Mouse (Mus musculus): ENCODE measurements around the gene Rbfox1. TPM values are rescaled to one million over a fixed set of nuclear protein-coding genes. Genes with fewer than 3 reads are reported as not detected.

Rbfox1 gene
- polyA plus RNA-seq, 1 experiment from 2014 or later, result 1.6 TPM

DNA sequence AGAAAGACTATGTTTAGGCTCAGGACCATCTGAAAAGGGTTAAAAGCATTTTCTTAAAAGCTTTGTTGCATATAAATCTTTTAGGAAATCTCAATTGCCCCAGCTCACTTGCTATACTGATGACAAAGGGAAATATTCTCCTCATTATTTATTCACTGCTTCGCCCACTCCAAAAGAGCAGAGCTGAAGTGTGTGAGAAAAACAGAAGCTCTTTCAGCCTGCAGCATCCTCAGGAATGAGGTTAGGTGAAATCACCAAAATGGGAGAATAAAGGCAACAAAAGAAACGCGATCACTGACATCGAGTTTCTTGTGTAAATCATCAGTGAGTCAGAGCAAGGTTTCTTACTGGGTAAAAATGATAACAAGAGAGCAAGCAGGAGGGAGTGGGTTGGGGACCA, 1469.0 kb downstream of the Rbfox1 start:
- no peaks in the 10 kb centered on the region for H3K27me3 ChIP-seq (ENCODE audit: control insufficient read depth, insufficient read depth, low read depth, low read length)
- H3K9ac ChIP-seq (ENCODE audit: low read length), result no peak overlapping the region
- no peak for ATAC-seq (ENCODE audit: low read depth)
- 35% methylated on average over 4 of the region's 4 CpGs for WGBS
- H3K4me2 ChIP-seq (ENCODE audit: low read depth, low read length), result no peak overlapping the region
- H3K4me3 ChIP-seq (ENCODE audit: low read length), result no peak overlapping the region
- H3K36me3 ChIP-seq (ENCODE audit: control insufficient read depth, insufficient read depth, low read length), result no peaks in the 10 kb centered on the region
- no peak overlapping the region for H3K27ac ChIP-seq (ENCODE audit: low read length)
- no peaks in the 10 kb centered on the region; the same call in 1 of the 2 replicates for H3K4me1 ChIP-seq (replicated peaks; ENCODE audit: control insufficient read depth, insufficient read depth, low read length)
- H3K9me3 ChIP-seq (ENCODE audit: control insufficient read depth, low read length), result no peaks in the 10 kb centered on the region

DNA sequence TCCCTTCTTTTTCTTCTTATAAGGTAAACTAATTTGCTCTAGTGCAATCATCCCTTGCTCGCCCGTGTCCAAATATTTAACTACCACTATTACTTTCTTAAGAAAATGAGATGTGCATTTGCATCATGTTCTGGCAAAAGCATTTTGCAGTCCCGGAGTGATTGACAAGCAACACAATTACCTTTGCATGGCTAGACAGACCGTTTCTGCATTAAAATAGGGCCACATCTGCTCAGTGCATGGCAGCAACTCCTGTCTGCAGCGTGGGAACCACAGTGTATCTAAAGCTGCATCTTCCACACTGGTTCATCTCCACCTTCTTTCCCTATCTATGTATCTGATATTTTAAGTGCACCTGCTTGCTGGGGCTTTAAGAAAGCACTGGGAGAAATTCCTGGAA, 1473.9 kb downstream of the Rbfox1 start:
- H3K27me3 ChIP-seq (ENCODE audit: control insufficient read depth, insufficient read depth, low read depth, low read length), result no peaks in the 10 kb centered on the region
- no peak for ATAC-seq (ENCODE audit: low read depth)
- no peaks in the 10 kb centered on the region for H3K9me3 ChIP-seq (ENCODE audit: control insufficient read depth, low read length)
- no peaks in the 10 kb centered on the region for H3K4me1 ChIP-seq (replicated peaks; ENCODE audit: control insufficient read depth, insufficient read depth, low read length)
- no peak overlapping the region for H3K27ac ChIP-seq (ENCODE audit: low read length)
- 77% methylated on average over 5 of the region's 5 CpGs for WGBS
- no peak overlapping the region for H3K4me2 ChIP-seq (ENCODE audit: low read depth, low read length)
- H3K36me3 ChIP-seq (ENCODE audit: control insufficient read depth, insufficient read depth, low read length), result no peaks in the 10 kb centered on the region
- H3K4me3 ChIP-seq (ENCODE audit: low read length), result no peak overlapping the region
- H3K9ac ChIP-seq (ENCODE audit: low read length), result no peak overlapping the region

GRCm38 (mm10) chr16:7360706-7361105, 1475.6 kb downstream of the Rbfox1 start:
- no peaks in the 10 kb centered on the region for H3K36me3 ChIP-seq (ENCODE audit: control insufficient read depth, insufficient read depth, low read length)
- no peak overlapping the region for H3K4me2 ChIP-seq (ENCODE audit: low read depth, low read length)
- 96% methylated on average over 1 of the region's 1 CpGs for WGBS
- H3K27ac ChIP-seq (ENCODE audit: low read length), result no peak overlapping the region
- no peaks in the 10 kb centered on the region for H3K4me1 ChIP-seq (replicated peaks; ENCODE audit: control insufficient read depth, insufficient read depth, low read length)
- no peak overlapping the region for H3K9ac ChIP-seq (ENCODE audit: low read length)
- H3K27me3 ChIP-seq (ENCODE audit: control insufficient read depth, insufficient read depth, low read depth, low read length), result no peaks in the 10 kb centered on the region
- ATAC-seq (ENCODE audit: low read depth), result no peak
- H3K4me3 ChIP-seq (ENCODE audit: low read length), result no peak overlapping the region
- H3K9me3 ChIP-seq (ENCODE audit: control insufficient read depth, low read length), result no peaks in the 10 kb centered on the region

- Histone ChIP-seq H3K27ac (ENCODE audit: low read length) (no peak overlapping the region), H3K9me3 (ENCODE audit: control insufficient read depth, low read length) (no peaks in the 10 kb centered on the region), H3K27me3 (ENCODE audit: control insufficient read depth, insufficient read depth, low read depth, low read length) (no peaks in the 10 kb centered on the region), H3K4me3 (ENCODE audit: low read length) (no peak overlapping the region), H3K4me1 (replicated peaks; ENCODE audit: control insufficient read depth, insufficient read depth, low read length) (no peaks in the 10 kb centered on the region), H3K36me3 (ENCODE audit: control insufficient read depth, insufficient read depth, low read length) (no peaks in the 10 kb centered on the region), H3K4me2 (ENCODE audit: low read depth, low read length) (no peak overlapping the region), H3K9ac (ENCODE audit: low read length) (no peak overlapping the region)
- ATAC-seq (ENCODE audit: low read depth), result no peak
These were observed 1480.7 kb downstream of the Rbfox1 start for GRCm38 (mm10) chr16:7365878-7366277.

DNA sequence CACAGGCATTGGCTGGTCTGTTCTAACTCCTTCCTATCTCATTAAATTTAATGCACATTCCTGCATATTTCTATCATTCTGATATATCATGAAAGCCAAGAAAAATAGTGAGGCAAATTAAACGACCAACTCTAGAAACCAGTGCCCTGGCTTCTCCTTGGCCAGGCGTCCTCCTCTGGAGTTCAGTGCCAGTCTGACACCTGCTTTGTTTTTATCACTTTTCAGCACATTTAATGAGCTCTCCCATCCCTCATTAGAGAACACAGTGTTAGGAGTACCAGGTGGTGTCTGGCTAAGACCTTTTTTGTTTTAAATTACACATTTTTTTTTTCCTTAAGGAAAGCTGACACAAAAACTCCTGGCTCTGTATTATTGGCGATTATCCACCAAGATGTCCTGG, 1489.0 kb downstream of the Rbfox1 start:
- no peaks in the 10 kb centered on the region for H3K27me3 ChIP-seq (ENCODE audit: control insufficient read depth, insufficient read depth, low read depth, low read length)
- H3K9me3 ChIP-seq (ENCODE audit: control insufficient read depth, low read length), result no peaks in the 10 kb centered on the region
- no peak overlapping the region for H3K27ac ChIP-seq (ENCODE audit: low read length)
- 60% methylated on average over 3 of the region's 3 CpGs for WGBS
- no peak overlapping the region for H3K4me2 ChIP-seq (ENCODE audit: low read depth, low read length)
- H3K4me1 ChIP-seq (replicated peaks; ENCODE audit: control insufficient read depth, insufficient read depth, low read length), result no peaks in the 10 kb centered on the region
- H3K36me3 ChIP-seq (ENCODE audit: control insufficient read depth, insufficient read depth, low read length), result no peaks in the 10 kb centered on the region
- no peak for ATAC-seq (ENCODE audit: low read depth)
- H3K9ac ChIP-seq (ENCODE audit: low read length), result no peak overlapping the region
- H3K4me3 ChIP-seq (ENCODE audit: low read length), result no peak overlapping the region

GRCm38 (mm10) chr16:7374674-7375073, 1489.5 kb downstream of the Rbfox1 start:
- ATAC-seq (ENCODE audit: low read depth), result no peak
- H3K9ac ChIP-seq (ENCODE audit: low read length), result no peak overlapping the region
- no peaks in the 10 kb centered on the region for H3K9me3 ChIP-seq (ENCODE audit: control insufficient read depth, low read length)
- no peaks in the 10 kb centered on the region for H3K36me3 ChIP-seq (ENCODE audit: control insufficient read depth, insufficient read depth, low read length)
- H3K4me3 ChIP-seq (ENCODE audit: low read length), result no peak overlapping the region
- no peak overlapping the region for H3K4me2 ChIP-seq (ENCODE audit: low read depth, low read length)
- H3K4me1 ChIP-seq (replicated peaks; ENCODE audit: control insufficient read depth, insufficient read depth, low read length), result no peaks in the 10 kb centered on the region
- no peak overlapping the region for H3K27ac ChIP-seq (ENCODE audit: low read length)
- 53% methylated on average over 2 of the region's 2 CpGs for WGBS
- no peaks in the 10 kb centered on the region for H3K27me3 ChIP-seq (ENCODE audit: control insufficient read depth, insufficient read depth, low read depth, low read length)

- Histone ChIP-seq H3K4me1 (replicated peaks; ENCODE audit: control insufficient read depth, insufficient read depth, low read length) (no peaks in the 10 kb centered on the region), H3K9me3 (ENCODE audit: control insufficient read depth, low read length) (no peaks in the 10 kb centered on the region), H3K36me3 (ENCODE audit: control insufficient read depth, insufficient read depth, low read length) (no peaks in the 10 kb centered on the region), H3K4me2 (ENCODE audit: low read depth, low read length) (no peak overlapping the region), H3K9ac (ENCODE audit: low read length) (no peak overlapping the region), H3K27ac (ENCODE audit: low read length) (no peak overlapping the region), H3K4me3 (ENCODE audit: low read length) (no peak overlapping the region), H3K27me3 (ENCODE audit: control insufficient read depth, insufficient read depth, low read depth, low read length) (no peaks in the 10 kb centered on the region)
- no peak for ATAC-seq (ENCODE audit: low read depth)
These were observed 1510.9 kb downstream of the Rbfox1 start for GRCm38 (mm10) chr16:7396101-7396500.

DNA sequence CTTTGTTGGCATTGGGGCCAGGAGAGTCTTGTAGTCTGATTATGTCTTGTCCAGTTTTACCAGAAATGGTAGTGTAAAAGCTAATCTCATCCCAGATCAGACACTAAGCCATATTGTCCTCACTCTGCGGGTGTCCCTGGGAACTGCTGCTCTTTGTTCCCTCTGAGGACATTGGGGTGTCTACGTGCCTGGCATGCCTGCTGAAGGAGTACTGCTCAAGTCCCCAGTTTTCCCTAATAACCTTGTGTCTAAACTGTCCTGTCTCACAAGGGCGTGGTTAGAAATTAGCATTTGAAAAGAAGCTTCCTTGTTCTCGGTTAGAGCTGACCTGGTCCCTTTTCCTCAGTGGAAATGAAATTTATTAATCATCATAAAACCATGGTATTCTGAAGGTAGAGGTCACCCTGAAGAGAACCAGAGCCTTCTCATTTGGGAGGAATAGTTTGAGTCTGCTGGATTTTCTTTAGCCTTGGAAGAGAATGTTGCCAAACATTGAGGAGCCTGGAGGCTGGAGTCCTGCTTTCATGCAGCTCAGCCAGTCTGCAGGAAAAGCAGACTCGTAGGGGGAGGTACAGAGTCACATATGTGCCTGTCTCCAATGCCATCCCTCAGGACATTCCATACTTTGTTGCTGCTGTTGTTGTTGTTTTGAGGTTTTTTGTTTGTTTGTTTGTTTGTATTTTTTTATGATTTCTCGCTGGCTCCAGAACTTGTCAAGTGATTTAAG, 1519.8 kb downstream of the Rbfox1 start:
- no peak overlapping the region for H3K4me2 ChIP-seq (ENCODE audit: low read depth, low read length)
- H3K9me3 ChIP-seq (ENCODE audit: control insufficient read depth, low read length), result no peaks in the 10 kb centered on the region
- ATAC-seq (ENCODE audit: low read depth), result no peak
- H3K36me3 ChIP-seq (ENCODE audit: control insufficient read depth, insufficient read depth, low read length), result no peaks in the 10 kb centered on the region
- H3K9ac ChIP-seq (ENCODE audit: low read length), result no peak overlapping the region
- H3K27me3 ChIP-seq (ENCODE audit: control insufficient read depth, insufficient read depth, low read depth, low read length), result no peaks in the 10 kb centered on the region
- H3K4me1 ChIP-seq (replicated peaks; ENCODE audit: control insufficient read depth, insufficient read depth, low read length), result no peaks in the 10 kb centered on the region
- 59% methylated on average over 6 of the region's 6 CpGs for WGBS
- H3K27ac ChIP-seq (ENCODE audit: low read length), result no peak overlapping the region
- H3K4me3 ChIP-seq (ENCODE audit: low read length), result no peak overlapping the region

DNA sequence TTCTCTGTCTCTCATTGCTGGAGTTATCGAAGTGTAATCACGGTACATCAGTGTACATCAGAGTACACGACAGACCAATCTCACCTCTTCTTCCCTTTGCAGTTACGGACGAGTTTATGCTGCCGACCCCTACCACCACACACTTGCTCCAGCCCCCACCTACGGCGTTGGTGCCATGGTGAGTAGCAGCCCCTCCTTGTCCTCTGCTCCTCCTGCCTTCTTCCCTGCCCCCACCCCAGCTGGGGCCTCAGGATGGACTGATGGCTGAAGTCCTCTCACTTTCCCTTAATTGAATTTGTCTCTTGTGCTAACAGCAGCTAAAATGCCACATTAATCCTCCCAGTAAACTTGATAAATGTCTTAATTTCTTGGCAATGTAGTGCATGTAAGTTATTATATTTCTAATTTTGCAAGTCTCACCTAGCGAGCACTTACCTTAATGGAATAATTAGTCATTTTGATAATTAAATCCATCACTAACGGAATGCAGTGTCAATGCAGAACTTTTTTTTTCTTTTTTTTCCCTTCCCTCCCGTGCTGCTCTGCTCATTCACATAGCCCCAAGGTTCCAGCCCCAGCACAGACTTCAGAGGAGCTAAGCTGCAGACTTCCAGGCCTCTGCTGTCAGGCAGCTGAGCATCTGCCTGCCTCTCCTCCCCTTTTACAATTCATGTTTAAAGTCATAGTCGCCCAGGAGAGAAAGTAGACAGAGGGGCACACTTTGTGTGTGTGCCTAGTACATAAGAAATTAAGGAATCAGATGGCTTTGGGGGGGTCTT, 1522.9 kb downstream of the Rbfox1 start:
- Histone ChIP-seq H3K9me3 (ENCODE audit: control insufficient read depth, low read length) (no peaks in the 10 kb centered on the region), H3K4me2 (ENCODE audit: low read depth, low read length) (no peak overlapping the region), H3K27ac (ENCODE audit: low read length) (no peak overlapping the region), H3K27me3 (ENCODE audit: control insufficient read depth, insufficient read depth, low read depth, low read length) (no peaks in the 10 kb centered on the region), H3K4me1 (replicated peaks; ENCODE audit: control insufficient read depth, insufficient read depth, low read length) (no peaks in the 10 kb centered on the region), H3K36me3 (ENCODE audit: control insufficient read depth, insufficient read depth, low read length) (no peaks in the 10 kb centered on the region), H3K9ac (ENCODE audit: low read length) (no peak overlapping the region), H3K4me3 (ENCODE audit: low read length) (no peak overlapping the region)
- WGBS, result 43% methylated on average over 12 of the region's 12 CpGs
- no peak for ATAC-seq (ENCODE audit: low read depth)

Measured in lung, embryonic 16.5 days (tissue).